Mouse (Mus musculus) neural tube, embryonic 15.5 days (tissue): ENCODE results near the gene Dok7. TPM values are rescaled to one million over a fixed set of nuclear protein-coding genes. Genes with fewer than 3 reads are reported as not detected.

Experiments
- ATAC-seq: fragments of 200-750 bp; cut with Nextera tagmentation; 2 replicates; pipeline ENCODE4 v1.8.0; 2017; ENCODE audit warnings: mild to moderate bottlenecking, moderate TSS enrichment, moderate library complexity; ENCODE audit not compliant: low FRiP score
- H3K27ac ChIP-seq: fragments of 300-500 bp; sonication (generic); replicated peaks from 2 replicates; pipeline ENCODE4 v1.5.1; 2015; ENCODE audit warnings: mild to moderate bottlenecking, inconsistent platforms
- H3K27me3 ChIP-seq: fragments of 300-500 bp; sonication (generic); replicated peaks from 2 replicates; pipeline ENCODE4 v1.6.1; 2015; ENCODE audit warnings: inconsistent platforms
- H3K36me3 ChIP-seq: fragments of 300-500 bp; sonication (generic); 2 replicates; pipeline ENCODE4 v1.6.1; 2015; ENCODE audit warnings: inconsistent platforms
- H3K4me1 ChIP-seq: fragments of 300-500 bp; sonication (generic); 2 replicates; pipeline ENCODE4 v1.6.1; 2015; ENCODE audit warnings: inconsistent platforms
- H3K4me2 ChIP-seq: fragments of 300-500 bp; sonication (generic); 2 replicates; pipeline ENCODE4 v1.6.1; 2015; ENCODE audit warnings: inconsistent platforms, mild to moderate bottlenecking, moderate library complexity
- H3K4me3 ChIP-seq: fragments of 300-500 bp; sonication (generic); replicated peaks from 2 replicates; pipeline ENCODE4 v1.5.1; 2015; ENCODE audit warnings: mild to moderate bottlenecking, inconsistent platforms
- H3K9ac ChIP-seq: fragments of 300-500 bp; sonication (generic); replicated peaks from 2 replicates; pipeline ENCODE4 v1.6.1; 2015; ENCODE audit warnings: mild to moderate bottlenecking, inconsistent platforms
- H3K9me3 ChIP-seq: fragments of 300-500 bp; sonication (generic); replicated peaks from 2 replicates; pipeline ENCODE4 v1.6.1; 2016; ENCODE audit warnings: inconsistent platforms
- WGBS: fragments of 180-500 bp; shearing (Covaris S2); methylation state at CpG from one replicate; pipeline ENCODE4 v1.1.7; 2015; ENCODE audit warnings: mixed read lengths; 5-methylcytosine and 5-hydroxymethylcytosine counted together
- polyA plus RNA-seq: library from polyadenylated mRNA; unstranded; fragments of >200 nt; fragmentation: Nextera tagmentation; extraction: Ambion mirVana; gene quantifications from 2 replicates; pipeline ENCODE4 v1.2.1, GENCODE M21; 2015

Gene Dok7
- polyA plus RNA-seq, 1 experiment from 2014 or later = 10.5 TPM

DNA sequence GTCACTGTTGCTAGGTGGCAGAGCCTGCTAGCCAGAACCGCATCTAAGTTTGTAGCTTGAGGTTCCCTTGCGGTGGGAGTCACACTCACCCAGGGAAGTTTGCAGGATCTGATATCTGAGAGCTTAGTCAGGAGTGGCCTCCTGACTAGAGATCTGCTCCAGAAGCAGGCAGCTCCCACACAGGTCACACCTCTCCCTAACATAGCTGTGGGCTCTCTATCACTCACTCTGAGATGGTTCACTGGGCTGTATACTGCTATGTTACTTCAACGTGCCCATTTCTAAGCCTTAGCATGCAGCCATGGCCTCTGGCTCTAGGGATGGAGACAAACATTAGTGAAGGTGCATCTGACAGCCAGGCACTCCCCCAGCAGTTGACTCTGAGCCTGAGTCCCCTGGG, 35.1 kb downstream of the Dok7 start:
- ATAC-seq = no peak
- WGBS = 90% methylated on average over 3 of the region's 3 CpGs

DNA sequence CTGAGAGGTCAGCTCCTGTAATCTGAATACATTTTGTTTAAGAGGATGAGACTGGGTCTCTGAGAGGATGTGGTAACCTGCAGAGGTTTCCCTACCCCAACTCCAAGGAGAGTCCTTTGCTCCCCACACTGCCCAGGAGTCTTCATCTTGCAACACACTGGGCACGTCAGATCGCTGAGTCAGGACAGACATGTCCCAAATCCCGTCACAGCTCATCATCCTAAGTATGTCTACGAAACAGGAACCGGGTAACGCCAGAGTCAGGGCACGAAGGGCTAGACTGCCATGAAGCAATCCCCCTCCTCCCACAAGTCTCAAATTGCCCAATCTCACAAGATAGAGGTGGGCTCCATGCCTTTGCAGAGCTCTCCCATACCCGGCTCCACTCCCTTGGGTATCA, 46.5 kb downstream of the Dok7 start:
- ATAC-seq = no peak
- no peak overlapping the region for H3K9ac ChIP-seq
- no peaks in the 10 kb centered on the region for H3K9me3 ChIP-seq
- no peak overlapping the region for H3K4me3 ChIP-seq
- peaks cover 43% of the 10 kb centered on the region for H3K36me3 ChIP-seq
- H3K27ac ChIP-seq = no peak overlapping the region
- H3K27me3 ChIP-seq = no peaks in the 10 kb centered on the region
- 89% methylated on average over 8 of the region's 8 CpGs for WGBS
- peaks cover 30% of the 10 kb centered on the region for H3K4me1 ChIP-seq
- H3K4me2 ChIP-seq = peak overlapping the region; percentile 78

More for the DNA sequence above, 35.1 kb downstream of the Dok7 start:
- Histone ChIP-seq H3K9me3 (no peaks in the 10 kb centered on the region), H3K4me2 (no peak overlapping the region), H3K36me3 (peaks cover 57% of the 10 kb centered on the region), H3K9ac (no peak overlapping the region), H3K4me1 (no peaks in the 10 kb centered on the region), H3K27me3 (no peaks in the 10 kb centered on the region), H3K27ac (no peak overlapping the region), H3K4me3 (no peak overlapping the region)

DNA sequence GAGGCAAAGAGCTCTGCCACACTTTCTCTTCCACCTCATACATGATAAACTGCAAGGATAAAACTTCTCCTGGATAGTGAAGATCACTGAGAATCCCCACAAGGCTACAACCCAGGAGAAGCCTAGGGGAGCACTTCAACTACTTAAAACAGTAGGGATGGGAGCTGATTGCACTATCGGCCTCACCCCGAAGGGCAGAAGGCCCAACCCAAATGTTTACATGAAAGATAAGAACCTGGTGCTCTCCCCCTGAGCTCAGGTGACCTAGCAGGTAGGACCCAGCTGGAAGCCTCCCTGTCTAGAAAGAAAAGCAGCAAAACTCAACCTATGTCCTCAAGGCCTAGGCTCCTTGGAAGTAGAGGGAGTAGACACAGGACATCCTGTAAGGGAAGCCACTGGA, 47.0 kb downstream of the Dok7 start:
- ATAC-seq = no peak
- H3K4me1 ChIP-seq = peaks cover 30% of the 10 kb centered on the region

DNA sequence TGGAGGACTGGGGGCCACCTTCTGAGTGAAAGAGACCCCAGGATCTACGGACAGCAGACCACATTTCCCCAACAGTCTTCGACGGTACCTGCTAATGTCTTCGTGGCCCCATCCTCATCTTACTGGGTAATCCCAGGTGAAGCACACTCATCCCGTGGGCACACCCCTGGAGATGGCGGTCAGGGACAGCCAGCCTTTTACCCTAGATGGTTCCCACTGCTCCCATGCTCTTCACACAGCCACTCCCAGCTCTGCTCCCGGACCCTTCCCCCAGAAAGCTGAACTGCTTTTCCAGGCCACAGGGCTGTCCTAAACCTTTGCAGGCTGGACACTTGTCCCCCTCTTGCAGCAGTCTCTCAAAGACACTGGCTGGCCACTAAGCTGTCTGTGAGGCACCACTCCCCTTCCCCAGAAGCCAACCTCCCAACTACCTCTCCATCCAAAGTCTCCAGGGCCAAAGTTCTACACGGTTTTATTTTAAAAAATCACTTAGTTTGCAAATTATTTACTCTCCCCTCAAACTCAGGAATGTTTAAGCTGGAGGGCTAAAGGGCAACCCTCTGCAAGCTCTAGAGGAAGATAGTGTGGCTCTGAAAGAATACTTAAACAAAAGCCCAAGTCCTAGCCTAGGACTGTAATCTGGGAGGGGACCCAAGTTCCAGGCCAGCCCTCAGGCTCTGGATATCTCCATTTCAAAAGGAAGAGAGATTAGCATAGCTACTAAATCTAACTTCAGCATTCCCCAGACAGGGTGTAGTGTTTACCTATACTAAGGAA, 47.8 kb downstream of the Dok7 start:
- Histone ChIP-seq H3K36me3 (peaks cover 30% of the 10 kb centered on the region), H3K27ac (no peak overlapping the region), H3K4me2 (peak overlapping the region; percentile 78), H3K9me3 (no peaks in the 10 kb centered on the region), H3K27me3 (no peaks in the 10 kb centered on the region), H3K4me3 (peak overlapping the region; percentile 87), H3K4me1 (peaks cover 30% of the 10 kb centered on the region), H3K9ac (peak overlapping the region; percentile 90)
- WGBS = 73% methylated on average over 8 of the region's 8 CpGs
- no peak for ATAC-seq

More for the DNA sequence above, 47.0 kb downstream of the Dok7 start:
- 0 out of 2 replicates have a peak overlapping the region, but pooled peaks have one; percentile 90 for H3K9ac ChIP-seq
- no peaks in the 10 kb centered on the region for H3K27me3 ChIP-seq
- H3K36me3 ChIP-seq = peaks cover 39% of the 10 kb centered on the region
- H3K4me3 ChIP-seq = peak overlapping the region; percentile 87; the same call in 1 of the 2 replicates
- no peak overlapping the region for H3K27ac ChIP-seq
- H3K9me3 ChIP-seq = no peaks in the 10 kb centered on the region
- WGBS = 80% methylated on average over 2 of the region's 2 CpGs
- H3K4me2 ChIP-seq = peak overlapping the region; percentile 78

DNA sequence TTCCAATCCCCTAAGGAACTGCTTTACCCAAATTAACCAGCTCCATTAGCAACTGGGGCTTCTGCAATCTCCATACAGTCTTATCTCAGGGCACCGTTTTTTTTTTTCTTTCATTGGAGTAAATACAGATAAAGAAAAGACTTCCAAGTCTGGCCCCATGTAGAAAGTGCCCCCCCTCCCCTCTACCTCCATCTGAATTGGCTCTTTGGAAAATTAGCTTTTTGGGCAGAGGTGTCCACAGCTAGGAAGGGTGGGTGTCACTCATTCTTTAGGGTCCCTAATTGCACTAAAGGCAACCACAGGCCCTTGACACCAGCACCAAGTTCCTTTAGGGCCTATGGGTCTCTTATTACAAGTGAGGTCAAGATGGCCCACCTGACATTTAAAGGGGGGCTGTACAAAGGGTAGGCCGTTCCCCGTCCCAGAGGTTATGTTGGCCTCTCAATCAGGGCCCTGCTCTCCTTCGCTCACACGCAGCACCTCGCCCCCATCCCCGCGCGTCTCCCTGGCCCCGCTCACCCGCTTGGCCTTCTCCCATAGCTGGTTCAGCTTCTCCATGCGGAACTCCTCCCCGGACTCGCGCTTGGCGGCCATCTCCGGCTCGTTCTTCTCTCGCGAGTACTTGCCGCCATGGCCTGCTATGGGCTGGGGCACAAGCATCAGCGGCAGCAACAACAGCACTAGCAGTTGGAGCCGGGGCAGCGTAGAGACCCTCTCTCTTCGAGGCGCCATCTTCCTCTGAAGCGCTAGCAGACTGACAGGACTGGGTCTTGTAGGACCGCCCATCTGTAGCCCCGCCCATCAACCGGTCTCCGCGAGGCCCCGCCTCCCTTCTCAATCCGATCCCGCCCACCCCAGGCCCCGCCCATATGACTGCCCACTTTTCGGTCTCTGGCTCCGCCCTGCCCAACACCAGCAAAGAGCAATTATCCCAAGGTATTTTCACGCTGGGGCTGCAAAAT, 48.7 kb downstream of the Dok7 start, which contains the start of gene Lrpap1:
Gene Lrpap1, minus strand, starts transcription at position 807 of the 962 bp plus-strand sequence.
- H3K9me3 ChIP-seq = no peaks in the 10 kb centered on the region
- H3K4me3 ChIP-seq = peak within 1 kb of the TSS; percentile 87
- peaks cover 30% of the 10 kb centered on the region for H3K4me1 ChIP-seq
- WGBS = under 1% methylated on average over 39 of the region's 39 CpGs
- peak; percentile 97 for ATAC-seq
- peaks cover 22% of the 10 kb centered on the region for H3K36me3 ChIP-seq
- H3K27me3 ChIP-seq = no peaks in the 10 kb centered on the region
- H3K9ac ChIP-seq = peak within 1 kb of the TSS; percentile 90
- H3K4me2 ChIP-seq = peak within 1 kb of the TSS; percentile 78
- H3K27ac ChIP-seq = peak within 1 kb of the TSS; percentile 88

DNA sequence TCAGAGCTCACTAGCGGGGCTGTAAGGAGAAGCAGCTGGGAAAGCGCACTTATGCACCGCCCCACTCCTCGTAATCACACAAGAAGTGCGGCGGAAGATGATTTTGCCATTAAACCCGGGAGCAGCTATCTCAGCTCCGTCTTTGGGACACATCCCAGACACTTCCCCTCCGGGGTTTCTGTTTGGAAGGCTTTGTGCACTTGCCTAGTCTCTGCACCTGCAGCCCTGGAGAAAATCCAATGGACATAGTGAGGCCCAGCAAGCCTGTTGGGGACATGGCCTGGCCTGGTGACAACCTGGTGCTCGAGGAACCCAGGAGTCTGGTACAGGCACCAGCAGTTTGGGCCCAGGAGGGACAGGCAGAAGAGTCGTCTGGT, 49.3 kb downstream of the Dok7 start:
- Histone ChIP-seq H3K27me3 (no peaks in the 10 kb centered on the region), H3K36me3 (peaks cover 15% of the 10 kb centered on the region), H3K4me2 (peak overlapping the region; percentile 78), H3K4me1 (peaks cover 28% of the 10 kb centered on the region), H3K9ac (peak overlapping the region; percentile 51), H3K27ac (peak overlapping the region; percentile 88), H3K9me3 (no peaks in the 10 kb centered on the region), H3K4me3 (peak overlapping the region; percentile 87)
- 3% methylated on average over 11 of the region's 11 CpGs for WGBS
- ATAC-seq = peak; percentile 58; the same call in 1 of the 2 replicates

DNA sequence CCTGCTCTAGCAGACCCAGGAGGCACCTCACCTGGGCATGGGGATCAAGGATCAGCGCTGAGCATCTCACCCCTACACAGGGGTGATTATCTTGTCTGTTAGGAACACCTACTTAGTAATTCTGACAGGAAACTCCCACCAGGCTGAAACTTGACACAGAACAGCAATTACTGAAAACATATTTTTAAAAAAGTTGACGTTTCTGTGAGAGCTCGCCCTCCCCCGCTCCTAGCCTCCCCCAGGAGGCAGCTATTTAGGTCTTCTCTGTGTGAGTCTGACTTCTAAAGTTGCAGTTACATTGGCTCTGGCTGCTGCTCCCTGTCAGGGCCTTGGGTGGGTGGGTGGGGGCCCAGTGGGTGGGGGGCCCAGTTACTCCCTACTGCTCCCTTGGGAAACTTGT, 55.9 kb downstream of the Dok7 start:
- no peaks in the 10 kb centered on the region for H3K27me3 ChIP-seq
- no peak for ATAC-seq
- WGBS = 69% methylated on average over 4 of the region's 4 CpGs

DNA sequence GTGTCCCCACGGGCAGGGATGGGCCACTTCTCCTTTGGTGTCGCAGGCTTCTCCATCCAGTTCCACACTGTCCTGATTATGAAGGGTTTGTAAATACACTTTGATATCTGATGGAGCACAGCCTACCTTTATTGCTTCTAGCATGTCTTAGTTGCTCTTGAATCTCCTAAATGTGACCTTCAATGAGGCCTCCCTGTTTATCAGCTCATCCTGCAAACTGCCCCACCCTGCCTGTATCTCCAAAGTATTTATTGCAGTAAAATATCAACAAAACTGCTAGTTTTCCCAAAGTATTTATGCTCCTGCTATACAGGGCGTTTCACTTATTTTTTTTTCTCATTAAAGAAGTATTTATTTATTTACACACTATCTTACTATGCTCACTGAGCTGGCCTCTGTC, 59.4 kb downstream of the Dok7 start:
- 74% methylated on average over 3 of the region's 3 CpGs for WGBS
- Histone ChIP-seq H3K27ac (no peak overlapping the region), H3K4me2 (no peak overlapping the region), H3K9ac (no peak overlapping the region), H3K36me3 (no peaks in the 10 kb centered on the region), H3K4me1 (0 out of 2 replicates have a peak, but pooled peaks cover 3% of the 10 kb centered on the region), H3K27me3 (no peaks in the 10 kb centered on the region), H3K4me3 (no peak overlapping the region), H3K9me3 (no peaks in the 10 kb centered on the region)
- no peak for ATAC-seq

More for the DNA sequence above, 55.9 kb downstream of the Dok7 start:
- Histone ChIP-seq H3K9ac (no peak overlapping the region), H3K4me3 (no peak overlapping the region), H3K4me1 (no peaks in the 10 kb centered on the region), H3K27ac (no peak overlapping the region), H3K36me3 (no peaks in the 10 kb centered on the region), H3K4me2 (no peak overlapping the region), H3K9me3 (no peaks in the 10 kb centered on the region)

DNA sequence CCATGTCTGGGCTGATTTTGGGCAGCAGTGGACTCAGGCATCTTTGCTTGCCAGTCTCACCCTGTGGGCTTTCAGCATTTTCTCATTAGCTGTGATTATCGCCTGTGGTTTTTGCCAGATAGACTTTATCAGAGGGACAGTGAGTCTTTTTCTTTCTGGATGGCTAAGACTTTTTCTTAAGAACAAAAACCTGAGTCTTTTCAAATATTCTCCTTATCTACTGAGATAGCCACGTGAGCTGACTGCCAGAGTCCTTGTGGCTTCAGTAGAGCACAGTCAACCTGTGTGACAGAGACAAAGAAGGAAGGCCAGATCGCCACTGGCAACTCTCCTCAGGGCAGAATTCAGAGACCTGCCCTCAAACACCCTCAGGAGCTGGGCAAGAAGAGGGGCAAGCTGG, 61.1 kb downstream of the Dok7 start:
- Histone ChIP-seq H3K4me2 (no peak overlapping the region), H3K4me1 (0 out of 2 replicates have a peak, but pooled peaks cover 3% of the 10 kb centered on the region), H3K4me3 (no peak overlapping the region), H3K27ac (no peak overlapping the region), H3K36me3 (no peaks in the 10 kb centered on the region), H3K9me3 (no peaks in the 10 kb centered on the region), H3K9ac (no peak overlapping the region), H3K27me3 (no peaks in the 10 kb centered on the region)
- WGBS = 82% methylated on average over 3 of the region's 3 CpGs
- ATAC-seq = no peak

DNA sequence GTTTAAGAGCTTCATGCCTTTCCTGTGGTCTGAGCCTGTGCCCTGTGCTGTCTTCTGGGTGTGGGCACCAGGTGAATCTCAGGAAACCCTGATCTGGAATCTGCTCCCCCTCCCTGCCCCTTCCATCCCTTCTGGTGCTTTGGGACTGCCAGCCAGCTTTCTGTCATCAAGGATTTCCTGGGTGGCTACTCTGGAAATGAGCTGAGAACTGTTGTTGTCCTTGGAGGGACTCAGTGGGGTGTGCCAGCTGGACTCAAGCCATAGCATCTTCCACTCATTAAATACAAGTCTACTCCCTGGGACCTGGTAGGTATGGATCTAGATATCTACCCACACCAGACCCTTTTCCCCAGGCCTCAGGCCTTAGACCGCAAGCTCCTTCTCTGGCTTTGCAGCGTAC, 61.9 kb downstream of the Dok7 start:
- Histone ChIP-seq H3K4me1 (0 out of 2 replicates have a peak, but pooled peaks cover 3% of the 10 kb centered on the region), H3K27me3 (no peaks in the 10 kb centered on the region), H3K36me3 (no peaks in the 10 kb centered on the region), H3K9ac (no peak overlapping the region), H3K9me3 (no peaks in the 10 kb centered on the region), H3K27ac (no peak overlapping the region), H3K4me3 (no peak overlapping the region), H3K4me2 (no peak overlapping the region)
- ATAC-seq = no peak
- WGBS = 93% methylated on average over 2 of the region's 2 CpGs

DNA sequence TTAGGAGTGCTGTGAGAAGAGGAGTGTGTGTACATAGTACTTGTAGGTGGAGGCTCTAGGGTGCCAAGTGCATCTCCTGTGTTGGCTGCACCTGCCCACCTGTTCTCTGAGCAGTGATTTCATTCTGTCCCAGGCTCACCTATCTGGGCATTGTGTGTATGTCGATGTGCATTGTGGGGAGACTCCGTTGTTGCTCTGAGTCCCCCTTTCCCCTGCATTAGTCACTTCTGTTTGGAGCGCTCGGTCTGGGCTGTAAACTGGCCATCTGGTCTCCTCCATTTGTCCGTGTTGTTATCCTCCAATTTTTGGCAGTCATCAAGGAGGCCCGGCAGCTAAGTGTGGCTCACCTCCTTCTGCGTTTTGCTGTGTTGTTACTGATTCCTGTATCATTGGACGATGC, 63.5 kb downstream of the Dok7 start:
- no peaks in the 10 kb centered on the region for H3K36me3 ChIP-seq
- H3K9me3 ChIP-seq = no peaks in the 10 kb centered on the region
- H3K9ac ChIP-seq = no peak overlapping the region
- no peak for ATAC-seq
- no peaks in the 10 kb centered on the region for H3K27me3 ChIP-seq
- H3K4me2 ChIP-seq = no peak overlapping the region
- H3K4me1 ChIP-seq = 0 out of 2 replicates have a peak, but pooled peaks cover 3% of the 10 kb centered on the region
- H3K27ac ChIP-seq = no peak overlapping the region
- no peak overlapping the region for H3K4me3 ChIP-seq
- 78% methylated on average over 8 of the region's 8 CpGs for WGBS
